Mouse (Mus musculus) kidney, adult 2 months (tissue): ENCODE data around the gene Sars.

Experiments
- CTCF ChIP-seq: fragments of 200-500 bp; conservative IDR thresholded peaks from 2 replicates; pipeline ENCODE4 v1.5.1; 2011; ENCODE audit warnings: low read depth, mild to moderate bottlenecking, control low read depth, low read length, moderate library complexity, mixed read lengths; ENCODE audit not compliant: insufficient read depth, insufficient read length
- POLR2A ChIP-seq: fragments of 200-500 bp; IDR thresholded peaks from one replicate; pipeline ENCODE4 v1.6.1; 2011; ENCODE audit warnings: low read depth, low read length, control low read depth

GRCm38 (mm10) chr3:108454172-108454571 lies 9.2 kb upstream of the Sars start:
- TF ChIP-seq CTCF (no peak), POLR2A (no peak)
